Mouse (Mus musculus): ENCODE measurements around the gene Btbd35f21.

Gene Btbd35f21

GRCm38 (mm10) chrX:32725809-32726208, at the start of gene Btbd35f21:
Gene Btbd35f21, plus strand, starts transcription at chrX:32726109.
- in situ Hi-C loops (cut with MboI, MseI): loop anchor here (25.0 kb wide), 1 partner anchor 264 kb away; no protein-coding TSS in a partner anchor

Measured in T-helper 1 cell (primary cell).